Mouse (Mus musculus): ENCODE measurements around the gene Doxl2.

Gene Doxl2

DNA sequence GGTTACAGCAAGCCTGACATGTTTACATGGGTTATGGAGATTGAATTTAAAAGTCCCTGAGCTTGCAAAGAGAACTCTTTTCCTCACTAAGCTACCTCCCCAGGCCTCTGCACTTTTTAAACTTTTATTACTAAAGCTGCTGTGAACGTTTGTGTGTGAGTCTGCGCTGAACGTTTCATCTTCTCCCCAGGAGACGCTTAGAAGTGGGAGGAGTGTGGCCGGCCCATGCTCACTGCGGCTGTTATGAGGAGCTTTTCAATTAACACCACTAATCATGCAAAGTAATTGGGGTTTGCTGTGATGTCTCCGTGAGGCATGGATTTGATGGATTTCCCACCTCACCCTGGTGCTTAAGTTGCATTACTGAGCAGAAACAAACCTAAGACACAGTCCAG lies 34.4 kb downstream of the Doxl2 start:
- DNase-seq (ENCODE audit: low read depth, low spot score), result no peak

DNA sequence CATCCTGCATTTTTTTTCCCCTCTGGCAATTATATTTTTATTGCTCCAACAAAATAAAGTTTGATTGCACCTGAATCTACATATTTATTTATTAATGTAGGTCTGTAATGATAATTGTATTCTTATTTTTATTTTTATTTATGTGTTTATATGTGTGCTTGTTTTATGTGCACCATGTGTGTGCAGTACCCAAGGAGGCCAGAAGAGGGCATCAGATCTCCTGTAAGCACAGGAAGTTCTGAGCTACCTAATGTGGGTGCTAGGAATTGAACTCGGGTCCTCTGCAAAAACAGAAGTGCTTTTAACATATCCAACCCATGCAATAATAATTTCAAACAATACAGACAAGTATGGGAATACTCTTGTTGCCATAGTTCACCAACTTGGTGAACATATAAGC lies 34.9 kb downstream of the Doxl2 start:
- no peak for DNase-seq (ENCODE audit: low read depth, low spot score)

DNA sequence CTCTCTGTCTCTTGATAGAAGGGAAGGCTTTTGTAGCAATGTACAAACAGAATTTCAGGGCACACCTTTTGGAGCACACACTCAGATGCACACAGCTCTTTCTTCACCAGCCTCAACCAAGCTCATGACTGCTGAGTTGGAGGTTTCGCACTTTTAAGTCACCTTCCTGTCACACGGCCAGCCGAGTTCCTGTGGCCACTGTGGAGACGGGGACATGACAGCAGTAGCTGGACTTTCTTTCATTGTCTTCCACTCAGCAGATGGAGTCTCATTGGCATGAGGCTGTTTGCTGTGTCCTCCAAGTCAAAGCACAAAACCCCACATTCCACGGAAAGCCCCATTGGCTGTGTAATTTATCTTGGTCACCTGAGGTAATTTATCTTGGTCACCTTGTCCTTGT lies 36.4 kb downstream of the Doxl2 start:
- DNase-seq (ENCODE audit: low read depth, low spot score), result no peak

DNA sequence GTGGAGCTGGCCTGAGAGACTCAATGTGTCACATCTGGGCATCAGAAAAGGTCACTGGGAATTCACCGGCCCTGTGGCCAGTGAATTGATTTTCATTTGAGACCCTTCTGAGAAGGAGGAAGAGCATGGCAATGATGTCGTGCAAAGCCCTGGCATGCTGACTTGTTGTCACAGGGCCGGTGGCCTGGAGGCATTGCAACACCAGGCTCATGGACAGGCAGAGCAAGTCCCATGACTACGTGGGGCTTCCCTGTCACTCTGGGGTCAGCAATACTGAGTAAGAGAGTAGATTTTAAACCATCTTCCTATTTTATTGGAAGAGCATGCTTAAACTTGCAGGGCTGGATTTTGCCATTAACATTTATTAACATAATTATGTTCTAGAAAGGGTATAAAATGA lies 38.3 kb downstream of the Doxl2 start:
- no peak for DNase-seq (ENCODE audit: low read depth, low spot score)

DNA sequence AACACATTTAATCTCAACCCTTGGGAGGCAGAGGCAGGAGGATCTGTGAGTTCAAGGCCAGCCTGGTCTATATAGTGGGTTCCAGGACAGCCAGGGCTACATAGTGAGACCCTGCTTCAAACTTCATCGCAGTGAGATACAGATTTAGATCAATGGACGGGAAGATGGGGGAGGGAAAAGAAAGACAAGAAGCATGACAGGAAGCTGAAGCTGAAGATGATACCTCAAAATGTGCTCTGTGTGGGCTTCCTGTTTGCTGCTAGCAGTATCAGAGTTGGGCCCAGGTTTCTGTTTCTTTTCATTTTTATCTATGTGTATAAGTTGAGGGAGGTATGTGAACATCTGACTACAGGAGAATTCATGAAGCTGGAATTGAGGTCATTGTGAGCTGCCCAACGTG lies 38.7 kb downstream of the Doxl2 start:
- DNase-seq (ENCODE audit: low read depth, low spot score), result no peak

DNA sequence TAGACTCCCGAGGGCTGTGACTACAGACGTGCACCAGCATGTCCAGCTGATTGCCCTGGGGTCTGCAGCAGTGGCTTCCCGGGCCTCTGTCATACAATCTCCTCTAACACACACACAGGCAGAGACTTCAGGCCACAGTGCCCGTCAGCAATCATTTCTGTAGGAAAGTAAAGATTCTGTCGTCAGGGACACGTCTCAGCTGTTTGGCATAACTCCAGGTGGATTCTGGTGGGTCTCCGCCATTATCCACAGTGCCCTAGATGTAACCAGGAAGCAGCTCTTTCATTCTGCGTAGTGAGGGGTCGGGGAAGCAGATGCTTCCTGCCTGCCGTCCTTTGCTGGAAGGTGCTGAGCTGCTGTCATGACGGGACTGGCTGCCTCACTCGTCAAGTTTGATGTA lies 42.4 kb downstream of the Doxl2 start:
- DNase-seq (ENCODE audit: low read depth, low spot score), result no peak

DNA sequence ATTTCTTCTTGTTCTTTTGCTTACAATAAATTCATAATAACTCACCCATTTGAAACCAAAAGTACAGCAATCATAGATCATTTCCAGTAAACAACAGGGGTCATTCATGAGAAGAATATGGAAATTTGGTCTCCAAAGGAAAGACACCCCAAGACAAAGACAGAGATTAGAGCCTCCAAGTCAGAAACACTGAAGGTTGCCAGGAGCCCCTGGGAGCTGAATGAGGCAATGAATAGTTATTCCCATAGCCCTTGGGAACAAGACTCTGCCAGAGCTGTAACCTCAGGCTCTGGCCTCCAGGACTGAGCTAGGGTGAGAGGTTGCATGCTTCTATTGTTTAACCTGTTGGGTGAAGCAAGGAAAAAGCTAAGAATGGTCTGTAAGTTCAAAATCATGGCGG lies 44.6 kb downstream of the Doxl2 start:
- DNase-seq (ENCODE audit: low read depth, low spot score), result no peak

DNA sequence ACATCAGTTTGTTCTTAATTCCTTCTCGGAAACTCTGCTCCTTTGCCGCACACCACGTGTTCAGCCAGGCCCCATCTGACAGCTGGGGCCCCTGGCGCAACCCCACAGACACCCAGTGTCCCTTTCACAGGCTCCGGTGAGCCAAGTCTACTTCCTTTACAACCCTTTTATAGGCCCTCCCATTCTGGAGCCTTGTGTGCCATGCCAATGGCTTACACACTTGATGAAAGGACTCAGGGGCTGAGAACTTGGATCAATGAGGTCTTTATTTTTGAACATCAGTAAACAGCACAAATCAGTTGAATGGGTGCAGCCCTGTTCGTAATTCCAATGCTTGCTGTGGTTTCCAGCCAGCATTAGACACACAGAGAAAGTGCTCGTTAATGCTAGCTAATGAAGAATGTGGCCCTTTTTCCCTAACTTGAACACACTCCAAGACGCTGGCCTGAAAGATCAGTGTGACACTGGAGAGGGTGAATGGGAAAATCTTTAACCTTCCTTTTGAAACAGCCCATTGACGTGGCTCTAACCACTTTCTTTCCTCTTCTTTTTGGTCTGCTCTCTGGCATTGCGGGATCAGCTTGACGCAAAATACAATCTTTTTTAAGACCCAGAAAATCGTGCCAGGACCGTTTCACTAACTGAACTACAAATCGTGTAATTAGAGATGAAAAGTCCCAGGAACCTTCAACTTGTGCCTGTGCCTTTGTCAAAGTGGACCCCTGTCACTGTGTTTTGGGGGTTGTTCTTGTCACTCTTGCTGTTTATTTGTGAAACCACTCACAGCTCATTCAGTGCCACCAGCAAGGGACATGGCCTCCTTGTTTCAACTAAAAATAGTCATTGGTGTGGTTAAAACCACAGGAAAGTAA lies 46.6 kb downstream of the Doxl2 start:
- DNase-seq (ENCODE audit: low read depth, low spot score), result no peak

DNA sequence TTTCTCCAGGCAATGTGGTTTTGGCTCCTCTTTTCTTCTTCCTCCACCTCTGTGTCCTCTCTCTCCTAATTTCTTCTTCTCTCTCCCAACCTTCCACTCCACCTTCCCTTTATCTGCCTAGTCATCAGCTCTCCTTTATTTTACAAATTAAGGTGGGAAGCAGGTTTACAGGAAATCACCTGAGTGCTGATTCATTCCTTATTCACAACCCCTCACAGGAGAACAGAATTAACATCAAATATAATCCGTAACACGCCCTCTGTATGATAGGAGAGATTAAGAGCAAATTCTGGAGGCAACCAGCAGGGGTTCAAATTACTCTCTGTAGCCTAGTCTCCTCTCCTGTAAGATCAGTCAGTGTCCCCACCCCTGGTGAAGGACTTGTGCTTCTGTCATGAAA lies 47.6 kb downstream of the Doxl2 start:
- DNase-seq (ENCODE audit: low read depth, low spot score), result no peak

DNA sequence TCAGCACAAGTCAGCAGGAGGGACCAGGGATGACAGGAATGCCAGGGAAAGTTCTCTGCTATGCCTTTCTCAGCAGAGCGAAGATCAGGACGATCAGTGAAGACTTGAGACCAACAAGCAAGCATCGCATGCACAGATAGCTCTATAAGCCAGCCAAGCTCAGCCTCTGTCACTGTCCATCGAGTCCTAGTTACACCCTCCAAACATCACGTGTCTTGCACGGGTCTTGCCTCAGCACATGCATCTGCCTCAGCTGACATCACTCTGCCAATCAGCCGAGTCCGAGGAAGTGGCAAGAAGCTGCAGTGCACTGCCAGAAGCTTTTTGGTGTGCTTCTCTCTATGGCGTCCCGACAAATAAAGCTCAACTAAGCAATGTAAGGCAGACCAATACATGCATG lies 48.6 kb downstream of the Doxl2 start:
- no peak for DNase-seq (ENCODE audit: low read depth, low spot score)

DNA sequence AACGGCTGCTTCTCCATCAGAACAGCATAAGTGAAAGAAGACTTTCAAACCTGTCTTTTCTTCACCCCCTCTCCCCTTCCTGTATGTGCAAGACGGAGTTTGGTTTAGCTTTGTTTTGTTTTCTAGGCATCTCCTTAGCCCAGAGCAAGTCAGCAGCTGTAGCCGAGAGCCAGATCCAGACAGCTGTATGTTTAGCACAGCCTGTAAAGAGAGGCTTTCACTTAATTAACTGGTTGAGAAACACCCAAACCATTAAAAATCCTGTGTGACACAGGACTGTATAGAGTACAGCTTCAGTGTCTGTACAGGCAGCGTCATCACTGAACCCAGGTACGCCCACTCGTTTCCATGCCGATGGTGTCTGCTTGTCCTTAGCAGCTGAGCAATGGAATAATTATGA lies 50.5 kb downstream of the Doxl2 start:
- DNase-seq (ENCODE audit: low read depth, low spot score), result no peak

DNA sequence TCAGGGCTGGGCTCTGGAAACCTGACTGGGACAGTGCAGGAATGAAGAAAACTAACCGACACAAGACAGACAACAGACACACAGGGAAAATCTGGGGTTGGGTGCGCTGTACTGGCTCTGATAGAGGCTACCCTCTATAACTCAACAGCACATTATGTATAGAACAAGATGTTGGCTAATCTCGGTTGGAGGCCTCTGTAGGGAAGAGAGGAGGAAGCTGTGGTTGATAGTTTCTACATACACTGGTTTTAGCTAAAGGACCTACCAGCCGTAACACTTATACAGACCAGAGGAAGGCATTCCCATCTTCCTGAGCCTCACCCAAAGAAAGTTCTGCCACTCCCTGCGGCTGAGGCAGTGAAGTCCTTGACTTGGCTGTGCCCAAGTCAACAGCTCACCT lies 51.7 kb downstream of the Doxl2 start:
- no peak for DNase-seq (ENCODE audit: low read depth, low spot score)

DNA sequence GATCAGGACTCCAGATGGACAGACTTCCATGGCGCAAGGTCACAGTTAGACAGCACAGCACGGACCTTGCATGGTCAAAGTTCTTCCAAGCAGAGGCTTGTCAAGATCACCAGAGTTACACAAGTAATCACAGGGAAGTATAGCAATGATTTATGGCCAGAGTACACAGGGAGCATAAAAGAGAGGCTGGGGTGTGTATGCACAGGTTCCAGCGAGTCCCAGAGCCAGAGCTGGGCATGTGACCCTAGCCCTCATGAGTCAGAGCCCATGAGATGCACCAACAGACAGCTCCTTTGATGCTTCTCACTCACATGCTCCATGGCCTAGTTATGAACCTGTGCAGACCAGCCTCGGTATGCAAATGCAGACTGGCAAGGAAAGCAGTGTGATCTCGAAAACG lies 53.3 kb downstream of the Doxl2 start:
- DNase-seq (ENCODE audit: low read depth, low spot score), result peak; percentile 34

Data from 3T3-L1 (cell line).